Mouse (Mus musculus): ENCODE measurements around the gene Naa38. TPM values are rescaled to one million over a fixed set of nuclear protein-coding genes. Genes with fewer than 3 reads are reported as not detected.

Naa38 gene
- total and polyA plus RNA-seq, 3 experiments: 124 to 193 (median 157) TPM

GRCm38 (mm10) chr11:69401210-69401637 is 5.9 kb downstream of the Naa38 start:
- peak; percentile 90 for DNase-seq

DNA sequence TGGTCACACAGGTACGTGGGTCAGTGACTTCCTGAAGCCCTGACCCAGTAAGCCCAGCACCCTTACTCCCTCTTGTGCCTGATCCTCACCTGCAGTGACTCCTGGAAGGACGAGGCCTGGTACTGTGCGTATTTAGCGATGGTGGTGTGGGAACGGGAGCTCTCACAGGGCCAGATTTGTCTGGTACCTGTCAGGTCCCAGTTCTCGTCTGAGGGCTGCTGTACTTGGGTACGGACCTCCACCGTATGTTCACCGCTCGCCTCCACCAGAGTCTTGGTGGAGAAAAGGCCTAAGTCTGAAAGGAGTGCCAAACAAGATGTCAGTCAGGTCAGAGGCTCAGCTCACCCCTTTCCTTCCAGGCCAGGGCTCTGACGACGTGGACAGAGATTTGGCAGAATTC is 6.7 kb downstream of the Naa38 start:
- DNase-seq: no peak

DNA sequence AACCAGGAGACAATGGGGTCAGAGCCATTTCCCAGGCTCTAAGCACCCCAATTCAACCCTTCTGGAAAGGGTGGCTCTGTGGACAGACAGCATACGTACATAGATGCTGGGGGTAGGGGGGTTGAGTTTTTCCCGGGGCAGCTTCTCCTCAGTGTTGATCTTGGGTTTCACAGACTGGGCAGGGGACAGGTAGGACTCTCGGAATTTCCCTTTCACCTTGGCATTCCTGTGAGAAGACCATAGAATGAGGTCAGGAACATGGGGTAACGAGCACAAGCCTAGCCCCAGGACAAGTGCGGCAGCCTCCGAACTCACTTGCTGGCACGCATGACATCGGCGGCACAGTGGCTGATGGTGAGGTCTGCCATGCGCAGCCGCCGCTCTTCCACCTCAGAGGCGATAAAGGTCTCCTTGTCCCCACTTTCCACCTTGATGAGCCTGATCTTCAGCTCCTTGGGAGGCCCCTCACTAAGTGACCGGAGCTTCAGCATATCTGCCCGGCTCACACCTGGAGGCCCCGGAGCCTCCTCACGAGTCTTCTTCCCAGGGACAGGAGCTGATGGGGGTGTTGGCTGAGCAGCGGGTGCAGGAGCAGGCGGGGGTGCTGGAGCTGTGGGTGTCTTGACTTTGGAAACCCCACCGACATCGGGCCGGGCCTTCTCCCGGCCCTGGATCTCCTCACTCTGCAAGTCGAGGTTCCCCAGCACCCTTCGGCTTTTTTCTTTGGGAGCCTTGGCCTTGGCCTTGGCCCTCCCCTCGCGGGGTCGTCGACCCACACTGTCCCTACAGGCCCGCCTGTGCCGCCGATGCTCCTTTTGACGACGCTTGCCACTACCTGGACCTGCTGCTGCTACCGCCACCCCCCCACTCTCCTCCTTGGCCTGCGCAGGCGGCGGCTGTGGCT is 8.7 kb downstream of the Naa38 start:
- no peak for DNase-seq

- no peak for DNase-seq
These were observed 9.5 kb downstream of the Naa38 start for GRCm38 (mm10) chr11:69404595-69405396.

- DNase-seq: no peak
These were observed 10.3 kb downstream of the Naa38 start for GRCm38 (mm10) chr11:69405397-69406200.

DNA sequence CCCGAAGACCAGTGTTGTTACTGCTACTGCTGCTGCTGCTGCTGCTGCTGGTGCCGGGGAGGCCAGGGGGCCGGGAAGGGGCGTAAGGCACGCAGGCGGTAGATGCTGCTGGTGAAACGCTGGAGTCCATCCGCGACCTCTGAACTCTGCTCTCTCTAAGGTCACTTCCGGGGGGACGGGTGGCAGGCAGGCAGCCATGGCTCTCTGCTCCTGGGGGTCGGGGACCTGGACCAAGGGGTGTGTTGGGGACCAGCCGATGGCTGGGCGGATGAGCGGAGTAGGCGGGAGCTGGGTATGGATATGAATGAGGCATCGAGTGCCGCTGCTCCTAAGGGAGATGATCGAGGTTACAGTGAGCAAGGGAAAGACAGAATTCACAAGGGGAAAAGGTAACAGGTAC is 11.0 kb downstream of the Naa38 start:
- no peak for DNase-seq

DNA sequence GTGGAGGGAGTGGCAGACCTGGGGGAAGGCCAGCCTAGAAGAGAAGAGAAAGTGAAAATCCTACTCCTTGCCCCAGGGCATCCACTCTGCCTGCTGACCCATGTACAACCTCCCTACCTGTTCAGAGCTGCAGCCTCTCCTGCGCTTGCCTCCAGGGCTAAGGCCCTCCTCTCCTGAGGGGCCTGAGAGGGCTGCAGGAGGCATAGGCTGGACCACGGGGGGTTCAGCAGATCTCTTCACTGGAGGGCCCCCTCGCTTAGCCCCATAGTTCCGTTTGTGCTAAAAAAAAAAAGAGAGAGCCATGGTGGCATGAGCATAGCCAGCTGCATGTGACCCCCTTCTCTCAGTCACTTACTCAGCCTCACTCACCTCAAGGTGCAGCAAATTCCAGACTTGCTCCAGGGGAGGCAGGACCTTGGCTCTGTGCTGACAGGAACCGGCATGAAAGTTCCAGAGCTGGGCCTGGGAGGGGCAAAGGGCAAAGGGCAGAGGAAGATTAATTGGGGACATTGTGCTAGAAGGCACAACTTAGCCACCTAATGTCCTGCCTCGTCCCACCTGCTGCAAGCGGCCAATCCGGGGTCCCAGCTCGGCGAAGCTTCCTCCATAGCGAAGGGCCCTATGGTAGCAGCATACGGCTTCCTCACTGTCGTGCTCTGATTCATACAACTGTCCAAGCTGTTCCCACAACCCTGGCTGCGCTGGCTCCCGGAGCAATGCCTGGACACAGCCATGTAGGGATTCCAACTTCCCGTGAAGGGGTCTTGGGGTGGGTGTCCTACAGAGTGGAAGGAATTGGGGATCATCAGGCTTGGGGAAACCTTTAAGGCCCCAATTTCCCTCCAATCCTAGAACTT is 11.8 kb downstream of the Naa38 start:
- no peak for DNase-seq

DNA sequence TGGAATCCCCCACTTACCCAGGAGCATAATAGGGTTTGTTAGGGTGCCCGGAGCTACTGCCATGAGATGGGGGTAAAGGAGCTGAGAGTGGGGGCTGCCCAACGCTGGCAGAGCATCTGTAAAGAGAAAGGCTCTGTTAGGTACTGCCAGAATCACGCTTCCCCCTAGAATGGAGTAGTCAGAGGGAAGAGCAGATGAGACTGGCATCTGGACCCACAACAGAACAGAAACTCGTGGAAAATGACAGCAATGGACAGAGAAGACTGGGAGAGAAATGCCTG is 12.4 kb downstream of the Naa38 start:
- no peak for DNase-seq

DNA sequence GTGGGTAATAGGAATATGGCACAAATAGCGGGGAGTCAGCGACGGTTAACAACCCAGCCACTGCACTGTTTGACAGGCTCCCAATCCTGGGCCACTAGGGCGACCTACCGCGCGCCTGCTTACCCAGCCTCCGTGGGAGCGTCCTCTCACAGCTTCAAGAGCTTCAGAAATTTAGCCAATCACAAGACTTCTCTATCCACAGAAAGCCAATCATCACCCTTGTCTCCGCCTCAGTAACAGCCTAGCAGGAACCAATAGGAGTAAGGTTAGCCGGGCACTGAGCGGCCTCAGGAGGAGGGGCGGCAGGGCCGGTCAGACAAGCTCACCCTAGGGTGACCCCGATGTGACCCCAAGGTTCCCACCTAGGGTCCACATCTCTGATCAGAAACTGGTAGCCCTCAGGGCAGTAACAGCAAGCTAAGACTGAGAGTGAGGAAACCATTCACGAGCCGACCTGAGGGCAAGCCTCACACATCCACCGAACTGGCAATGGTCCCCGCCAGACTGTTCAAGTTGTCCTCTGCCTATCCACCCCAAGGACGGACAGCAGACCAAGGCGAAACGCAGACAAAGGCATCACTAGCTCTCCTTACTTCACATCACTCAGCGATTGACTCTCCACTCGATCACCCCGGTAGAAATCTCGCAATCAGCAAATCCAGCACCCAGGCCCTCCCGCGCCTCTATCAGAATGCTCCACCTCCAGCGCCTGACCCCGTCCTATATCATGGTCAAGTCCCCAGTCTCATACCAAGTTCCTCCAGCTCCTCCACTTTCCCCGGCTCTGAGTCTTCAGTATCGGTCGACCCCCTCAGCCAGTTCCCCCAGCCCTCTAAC is 13.5 kb downstream of the Naa38 start:
- peak; percentile 92 for DNase-seq

DNA sequence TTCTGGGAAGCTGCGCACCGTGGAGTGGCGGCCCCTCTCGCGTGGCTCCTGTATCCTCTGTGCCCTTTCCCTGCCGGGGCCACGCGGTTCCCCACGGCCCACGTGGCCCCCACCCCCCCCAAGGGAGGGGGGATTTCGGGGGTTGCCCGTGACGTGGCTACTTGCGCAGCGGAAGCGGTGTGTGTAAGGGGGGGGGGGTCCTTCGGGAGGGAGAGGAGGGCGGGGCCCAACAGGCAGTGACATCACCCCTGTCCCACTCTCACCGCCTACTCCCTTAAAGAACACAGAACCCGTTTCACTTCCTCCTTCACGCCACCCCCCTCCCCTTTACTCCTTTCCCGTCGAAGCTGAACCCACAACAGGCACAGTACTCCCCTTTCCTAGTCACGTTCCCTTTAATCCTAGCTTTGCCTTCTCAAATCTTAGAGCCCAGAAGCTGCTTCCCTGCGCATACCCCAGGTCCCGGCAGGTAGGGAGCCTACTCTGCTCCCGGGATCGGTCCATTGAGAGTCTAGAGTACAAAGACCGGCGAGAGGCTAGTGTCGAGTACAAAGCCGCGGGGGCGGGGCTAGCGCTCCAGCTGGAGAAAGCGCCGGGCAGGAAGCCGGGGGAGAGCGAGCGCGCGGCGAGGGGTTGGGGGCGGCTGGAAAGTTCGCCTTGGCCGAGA is 14.2 kb downstream of the Naa38 start:
- DNase-seq: peak; percentile 92

GRCm38 (mm10) chr11:69410045-69410309 is 14.7 kb downstream of the Naa38 start:
- DNase-seq: no peak

DNA sequence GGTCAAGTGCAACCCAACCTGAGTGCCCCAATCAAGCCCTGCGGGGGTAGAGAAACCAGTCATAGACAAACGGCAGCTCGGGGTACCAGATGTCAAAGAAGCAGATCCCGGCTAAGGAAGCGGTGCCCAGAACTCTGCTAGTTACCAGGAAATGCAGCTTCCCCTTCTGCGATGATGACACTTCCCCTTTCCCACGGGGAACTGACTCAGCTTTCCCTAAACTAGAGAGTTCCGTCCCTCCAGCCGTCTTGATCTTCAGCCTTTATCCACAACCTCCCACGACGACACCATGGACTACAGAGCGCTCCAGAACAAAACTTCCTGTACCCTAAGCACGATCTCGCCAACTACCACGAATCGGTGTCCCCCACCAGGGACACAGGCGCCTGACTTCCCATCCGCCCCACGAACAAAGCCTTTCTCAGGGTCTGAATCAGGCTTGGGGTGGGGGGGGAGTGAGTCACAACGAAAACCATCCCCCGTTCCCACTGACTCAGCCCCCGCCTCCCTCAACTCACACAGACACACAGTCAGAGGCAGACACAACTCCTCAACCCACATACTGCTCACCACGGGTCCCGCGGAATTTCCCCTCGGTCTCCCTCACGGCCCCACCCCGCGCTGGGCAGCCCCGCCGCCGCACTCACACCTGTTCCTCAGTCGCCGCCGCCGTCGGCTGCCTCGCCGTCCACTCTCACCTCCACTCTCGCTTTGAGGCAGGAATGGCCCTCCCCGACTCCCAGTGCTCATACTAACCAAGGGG is 15.2 kb downstream of the Naa38 start:
- DNase-seq: peak; percentile 88

DNA sequence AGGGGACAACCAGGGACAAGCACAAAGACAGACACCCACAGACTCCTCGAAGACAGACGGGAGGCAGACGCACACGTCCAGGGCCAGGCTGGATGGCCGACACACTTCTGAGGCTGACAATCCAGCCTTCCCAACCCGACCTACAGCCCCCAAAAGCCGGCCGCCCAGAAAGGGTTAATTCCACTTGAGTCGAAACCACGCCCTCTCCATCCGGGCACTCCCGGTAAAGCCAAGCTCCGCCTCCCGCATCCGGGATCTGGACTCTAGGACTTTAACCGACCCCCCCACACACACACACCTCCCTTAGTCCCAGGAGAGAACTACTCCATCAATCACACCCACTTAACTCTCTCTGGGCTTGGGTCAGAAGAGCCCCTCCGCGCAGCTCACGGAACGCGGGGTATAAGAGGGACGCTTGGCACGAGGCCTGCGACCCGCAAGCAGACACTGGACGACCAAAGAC is 15.8 kb downstream of the Naa38 start:
- peak; percentile 96 for DNase-seq

DNA sequence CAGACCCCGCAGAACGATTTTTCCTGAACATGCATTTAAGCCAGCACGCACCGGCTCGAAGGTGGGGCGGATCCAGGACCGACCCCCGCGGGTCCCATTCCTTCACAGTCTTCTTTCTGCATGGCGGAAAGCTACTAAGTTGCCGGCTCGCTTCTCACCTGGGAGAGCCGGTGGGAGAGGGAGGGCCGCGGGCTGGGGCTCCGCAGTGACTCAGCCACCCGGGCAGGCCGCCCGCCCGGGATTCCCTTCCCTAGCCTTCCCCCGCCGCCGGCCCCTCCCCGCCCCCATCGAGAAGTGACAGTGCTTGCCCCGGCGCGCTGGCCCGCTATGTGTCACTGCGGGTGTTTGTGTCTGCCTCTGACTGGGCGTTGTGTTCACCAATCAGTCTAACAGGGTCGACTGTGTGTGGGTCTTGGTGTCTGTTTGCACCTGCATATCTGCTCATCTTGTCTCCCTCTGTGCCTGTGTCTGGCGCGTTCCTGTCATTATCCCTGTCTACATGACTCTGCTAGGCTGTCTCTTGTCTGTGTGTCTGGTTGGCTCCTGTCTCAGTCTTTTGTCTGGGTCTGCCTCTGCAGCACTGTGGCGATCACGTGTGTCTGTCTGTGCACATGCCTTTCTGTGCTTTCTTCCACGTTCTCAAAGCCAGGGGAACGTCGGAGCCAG is 16.4 kb downstream of the Naa38 start:
- peak; percentile 94 for DNase-seq

GRCm38 (mm10) chr11:69412548-69412947 is 17.3 kb downstream of the Naa38 start:
- no peak for DNase-seq

GRCm38 (mm10) chr11:69413221-69414181 is 18.2 kb downstream of the Naa38 start, which contains the start of gene Kdm6b:
Kdm6b (minus strand) TSS chr11:69413675.
- DNase-seq: no peak

All from adrenal gland, adult 2 months (tissue).